Mouse (Mus musculus) lung, adult 2 months (tissue): ENCODE results near the gene Ahrr. TPM values are rescaled to one million over a fixed set of nuclear protein-coding genes. Genes with fewer than 3 reads are reported as not detected.

Experiments used
- DNase-seq: peaks from one replicate; pipeline ENCODE4 v3.0.0; 2022
- H3K4me1 ChIP-seq: fragments of 200-500 bp; 2 replicates; pipeline ENCODE4 v1.6.1; 2011; ENCODE audit warnings: low read length; ENCODE audit not compliant: control insufficient read depth, insufficient read depth
- H3K4me3 ChIP-seq: fragments of 200-500 bp; replicated peaks from 2 replicates; pipeline ENCODE3; 2011; ENCODE audit warnings: low read depth, mild to moderate bottlenecking, control low read depth, low read length; ENCODE audit errors: extremely low read depth
- CTCF ChIP-seq: fragments of 200-500 bp; IDR thresholded peaks from 2 replicates; pipeline ENCODE4 v1.5.1; 2011; ENCODE audit warnings: mild to moderate bottlenecking, low read length, control low read depth; ENCODE audit not compliant: insufficient read depth
- POLR2A ChIP-seq: fragments of 200-500 bp; IDR thresholded peaks from 2 replicates; pipeline ENCODE4 v1.6.1; 2011; ENCODE audit warnings: low read depth, mild to moderate bottlenecking, control low read depth, low read length, borderline replicate concordance; ENCODE audit errors: extremely low read depth
- WGBS: fragments of 180-500 bp; shearing (Covaris S2); methylation state at CpG from one replicate; pipeline ENCODE4 v1.1.7; 2018; 5-methylcytosine and 5-hydroxymethylcytosine counted together
- polyA plus RNA-seq: library from polyadenylated mRNA; depleted of rRNA; stranded (reverse); fragments of >200 nt; gene quantifications from 2 replicates; pipeline ENCODE4 v1.2.3, GENCODE M21; 2012; rRNA removed

Gene Ahrr
- 0.34 and 0.40 TPM in 2 replicates for polyA plus RNA-seq

DNA sequence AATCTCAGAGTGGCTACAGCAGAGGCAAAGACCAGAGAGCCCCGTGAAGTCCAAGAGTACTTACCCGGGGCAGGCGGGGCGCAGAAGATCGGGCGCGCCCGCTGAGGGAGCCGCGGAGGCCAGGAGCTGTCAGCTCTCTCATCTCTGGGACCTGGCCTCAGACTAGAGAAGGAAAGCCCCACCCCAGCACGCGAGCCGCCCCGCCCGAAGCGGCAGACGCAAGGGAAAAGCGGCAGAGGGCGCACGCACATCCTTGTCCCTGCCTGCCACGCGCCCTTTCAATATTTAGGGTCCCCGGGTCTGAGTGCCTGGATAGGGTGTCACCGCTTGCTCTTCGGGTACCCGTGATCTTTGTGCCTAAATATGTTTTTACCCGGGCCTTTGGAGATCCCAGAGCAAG lies at the start of gene Ahrr:
Gene Ahrr, minus strand, starts transcription at position 165 of the 400 bp plus-strand sequence.
- no peak within 1 kb of the TSS for H3K4me3 ChIP-seq
- under 1% methylated on average over 27 of the region's 27 CpGs for WGBS
- TF ChIP-seq POLR2A (no peak), CTCF (no peak)
- H3K4me1 ChIP-seq: no peaks in the 10 kb centered on the region
- peak; percentile 14 for DNase-seq

DNA sequence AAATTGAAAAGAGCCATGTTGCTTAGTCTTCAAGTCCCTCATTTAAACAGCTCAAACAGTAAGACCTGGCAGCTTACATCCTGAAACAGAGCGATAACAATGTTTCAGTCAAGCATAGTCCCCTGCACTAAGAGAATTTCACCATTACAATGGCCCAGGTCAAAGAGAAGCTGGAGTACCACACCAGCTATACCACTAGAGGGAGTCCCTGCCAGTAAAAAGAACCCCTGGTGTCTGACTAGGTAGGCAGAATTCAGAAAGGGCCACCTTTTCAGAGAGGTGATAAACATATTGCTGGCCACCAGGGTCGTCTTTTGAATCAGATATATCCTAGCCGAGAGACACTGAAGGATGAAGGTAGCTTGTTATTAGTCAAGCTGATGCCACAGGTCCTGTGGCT lies 48.9 kb upstream of the Ahrr start:
- WGBS: 48% methylated on average over 3 of the region's 3 CpGs
- Histone ChIP-seq H3K4me3 (no peak overlapping the region), H3K4me1 (no peaks in the 10 kb centered on the region)
- DNase-seq: no peak
- TF ChIP-seq CTCF: peak; percentile 10; the same call in 1 of the 2 replicates
- TF ChIP-seq POLR2A: no peak

DNA sequence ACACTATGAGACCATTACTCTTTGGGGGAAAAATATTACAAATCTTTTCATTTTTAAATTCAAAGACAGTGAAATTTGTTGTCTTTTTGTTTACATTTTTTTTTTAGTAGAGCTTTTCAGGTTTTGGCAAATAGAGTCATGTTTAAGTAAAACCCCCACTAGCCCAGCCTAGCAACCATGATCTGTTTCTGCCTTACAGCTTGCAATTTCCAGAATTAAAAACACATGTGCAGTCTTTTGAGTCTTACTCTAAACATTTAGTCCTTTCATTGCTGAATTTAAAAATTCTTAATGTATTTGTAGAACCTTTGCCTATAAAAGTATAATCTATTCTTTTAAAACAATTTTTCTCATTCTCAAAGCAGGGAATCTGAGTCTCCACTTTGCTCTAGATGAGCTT lies 37.2 kb upstream of the Ahrr start:
- Histone ChIP-seq H3K4me3 (no peak overlapping the region), H3K4me1 (no peaks in the 10 kb centered on the region)
- TF ChIP-seq CTCF (no peak), POLR2A (no peak)
- DNase-seq: no peak

DNA sequence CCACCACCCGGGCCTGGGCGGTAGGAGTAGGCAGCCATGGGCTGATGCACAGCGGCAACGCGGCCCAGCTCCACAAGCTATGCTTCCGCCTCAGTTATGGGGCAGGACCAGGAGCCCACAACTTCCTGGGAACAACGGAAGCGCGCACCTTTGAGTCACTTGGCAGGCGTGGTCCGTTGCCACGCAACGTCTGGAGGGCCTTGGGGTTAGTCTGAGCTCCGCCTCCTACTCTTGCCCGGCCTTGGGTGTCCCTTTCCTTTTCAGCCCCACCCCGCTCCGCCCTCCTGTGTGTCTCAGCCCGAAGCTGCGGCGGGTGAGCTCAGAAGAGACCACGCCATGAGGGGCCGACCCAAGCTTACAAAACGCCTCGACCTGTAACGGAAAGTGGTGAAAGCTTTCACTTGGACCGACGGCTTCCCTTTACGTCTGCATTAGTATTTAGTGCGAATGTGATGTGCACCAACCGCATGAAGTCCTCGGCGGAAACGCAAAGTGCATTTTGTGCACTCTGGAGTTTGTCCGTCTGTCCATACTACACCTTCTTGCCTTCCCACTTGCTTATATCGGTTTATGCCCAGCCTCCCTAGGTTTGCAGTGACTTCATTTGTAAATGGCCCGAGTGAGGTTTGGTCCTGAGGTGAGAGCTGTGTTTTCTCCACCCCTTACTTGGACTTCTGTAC lies 25.2 kb upstream of the Ahrr start, which contains the start of gene Pdcd6:
Gene Pdcd6, minus strand, starts transcription at position 411 of the 680 bp plus-strand sequence.
- Histone ChIP-seq H3K4me3 (peak within 1 kb of the TSS; percentile 68), H3K4me1 (no peaks in the 10 kb centered on the region)
- TF ChIP-seq CTCF (no peak), POLR2A (peak; percentile 76; the same call in 1 of the 2 replicates)
- WGBS: under 1% methylated on average over 36 of the region's 36 CpGs
- DNase-seq: peak; percentile 94

DNA sequence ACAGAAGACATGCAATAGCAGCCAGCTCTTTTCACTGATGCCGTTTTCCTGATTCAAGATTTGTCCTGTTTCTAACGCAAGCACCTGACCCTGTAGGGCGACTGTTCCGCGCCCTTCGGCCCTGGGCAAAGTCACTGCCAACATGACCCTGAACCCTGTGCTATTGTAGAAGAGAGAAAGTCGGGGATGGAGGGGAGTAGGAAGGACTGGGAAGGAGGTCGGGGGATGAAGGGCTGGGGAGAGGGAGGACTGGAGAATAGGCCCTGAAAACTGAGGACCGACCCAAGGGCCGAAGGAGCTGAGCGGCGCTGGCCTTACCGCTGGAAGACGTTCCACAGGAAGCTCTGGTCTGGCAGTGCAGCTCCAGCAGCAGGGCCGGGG lies 24.6 kb upstream of the Ahrr start:
- Histone ChIP-seq H3K4me3 (peak overlapping the region; percentile 68), H3K4me1 (no peaks in the 10 kb centered on the region)
- WGBS: 3% methylated on average over 15 of the region's 15 CpGs
- no peak for TF ChIP-seq CTCF
- TF ChIP-seq POLR2A: no peak
- no peak for DNase-seq

DNA sequence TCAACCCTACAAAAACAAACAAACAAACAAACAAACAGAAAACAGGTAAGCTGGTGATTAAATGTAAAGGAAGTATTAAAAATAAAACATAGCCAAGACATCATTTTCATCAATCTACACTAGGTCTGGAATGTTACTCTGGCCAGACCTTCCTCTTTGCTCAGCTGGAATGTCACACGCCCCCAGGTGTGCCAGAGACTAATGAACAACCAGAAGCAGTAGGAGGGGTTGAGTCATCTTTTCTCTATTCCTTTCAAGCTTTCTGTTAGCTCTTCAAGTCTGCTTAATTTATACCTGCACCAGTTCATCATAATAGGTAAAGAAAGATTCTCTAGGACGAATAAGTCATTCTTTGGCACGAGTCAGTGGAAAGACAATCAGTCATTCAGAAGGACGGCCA lies 24.3 kb upstream of the Ahrr start:
- Histone ChIP-seq H3K4me3 (peak overlapping the region; percentile 68), H3K4me1 (no peaks in the 10 kb centered on the region)
- WGBS: 16% methylated on average over 4 of the region's 4 CpGs
- no peak for TF ChIP-seq POLR2A
- TF ChIP-seq CTCF: no peak
- no peak for DNase-seq

DNA sequence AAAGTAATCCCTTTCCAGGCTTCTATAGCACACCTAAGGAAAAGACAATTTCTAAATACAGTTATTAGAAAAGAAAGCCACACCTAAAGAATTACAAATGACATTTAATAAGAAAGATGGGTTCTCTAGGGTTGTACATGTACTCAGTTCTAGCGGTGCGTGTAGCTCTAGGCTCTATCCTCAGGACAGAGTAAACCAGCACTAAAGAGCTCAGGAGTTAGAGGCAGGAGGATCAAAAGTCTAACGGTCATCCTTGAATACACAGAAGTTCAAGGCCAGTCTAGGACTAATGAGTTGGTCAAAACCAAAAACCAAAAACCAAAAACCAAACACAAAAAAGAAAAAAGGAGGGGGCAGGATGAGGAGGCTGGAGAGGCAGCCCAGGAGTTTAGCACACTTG lies 22.5 kb upstream of the Ahrr start:
- Histone ChIP-seq H3K4me3 (no peak overlapping the region), H3K4me1 (no peaks in the 10 kb centered on the region)
- DNase-seq: no peak
- 94% methylated on average over 3 of the region's 3 CpGs for WGBS
- no peak for TF ChIP-seq CTCF
- no peak for TF ChIP-seq POLR2A

DNA sequence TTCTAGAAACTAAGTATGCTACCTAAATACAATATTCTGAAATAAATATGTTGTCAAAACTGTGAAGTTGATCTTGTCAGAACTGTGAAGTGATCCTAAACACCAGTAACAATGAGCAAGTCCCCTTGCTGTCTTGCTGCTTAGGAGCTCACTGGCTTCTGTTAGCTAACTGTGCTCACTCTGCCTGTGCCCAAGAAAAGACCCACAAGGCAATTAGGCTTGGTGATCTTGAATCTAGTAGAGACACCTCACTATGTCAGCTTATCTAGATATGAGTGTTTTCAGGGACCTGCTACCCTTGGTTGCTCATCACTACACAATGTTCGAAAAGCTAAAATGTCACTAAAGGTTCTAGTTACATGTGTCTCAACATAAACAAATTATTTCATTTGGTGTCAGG lies 13.6 kb upstream of the Ahrr start:
- no peaks in the 10 kb centered on the region; the same call in 1 of the 2 replicates for H3K4me1 ChIP-seq
- TF ChIP-seq CTCF: no peak
- TF ChIP-seq POLR2A: no peak
- H3K4me3 ChIP-seq: no peak overlapping the region
- WGBS: 90% methylated on average over 1 of the region's 1 CpGs
- no peak for DNase-seq

DNA sequence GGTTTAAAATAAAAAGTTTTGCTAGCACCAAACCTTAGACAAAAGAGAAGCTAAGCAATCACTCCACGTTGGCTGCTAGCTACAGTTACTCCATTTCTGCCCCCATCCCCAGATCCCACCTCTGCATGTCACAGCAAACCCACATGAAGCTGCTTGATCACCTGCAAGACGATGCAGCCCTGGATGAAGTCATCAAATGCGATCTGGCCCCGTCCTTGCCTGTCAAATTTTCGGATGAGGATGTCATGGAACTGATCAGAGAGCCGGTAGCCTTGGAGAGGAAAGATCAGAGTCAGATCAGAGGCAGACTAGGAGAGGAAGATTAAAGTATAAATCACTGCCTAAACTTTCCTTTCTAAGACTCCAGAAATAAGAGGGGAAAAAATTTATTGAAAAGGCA lies 13.2 kb upstream of the Ahrr start:
- 88% methylated on average over 6 of the region's 6 CpGs for whole genome bisulfite sequencing
- TF ChIP-seq CTCF (no peak), POLR2A (no peak)
- DNase-seq: no peak
- Histone ChIP-seq H3K4me3 (no peak overlapping the region), H3K4me1 (no peaks in the 10 kb centered on the region; the same call in 1 of the 2 replicates)

DNA sequence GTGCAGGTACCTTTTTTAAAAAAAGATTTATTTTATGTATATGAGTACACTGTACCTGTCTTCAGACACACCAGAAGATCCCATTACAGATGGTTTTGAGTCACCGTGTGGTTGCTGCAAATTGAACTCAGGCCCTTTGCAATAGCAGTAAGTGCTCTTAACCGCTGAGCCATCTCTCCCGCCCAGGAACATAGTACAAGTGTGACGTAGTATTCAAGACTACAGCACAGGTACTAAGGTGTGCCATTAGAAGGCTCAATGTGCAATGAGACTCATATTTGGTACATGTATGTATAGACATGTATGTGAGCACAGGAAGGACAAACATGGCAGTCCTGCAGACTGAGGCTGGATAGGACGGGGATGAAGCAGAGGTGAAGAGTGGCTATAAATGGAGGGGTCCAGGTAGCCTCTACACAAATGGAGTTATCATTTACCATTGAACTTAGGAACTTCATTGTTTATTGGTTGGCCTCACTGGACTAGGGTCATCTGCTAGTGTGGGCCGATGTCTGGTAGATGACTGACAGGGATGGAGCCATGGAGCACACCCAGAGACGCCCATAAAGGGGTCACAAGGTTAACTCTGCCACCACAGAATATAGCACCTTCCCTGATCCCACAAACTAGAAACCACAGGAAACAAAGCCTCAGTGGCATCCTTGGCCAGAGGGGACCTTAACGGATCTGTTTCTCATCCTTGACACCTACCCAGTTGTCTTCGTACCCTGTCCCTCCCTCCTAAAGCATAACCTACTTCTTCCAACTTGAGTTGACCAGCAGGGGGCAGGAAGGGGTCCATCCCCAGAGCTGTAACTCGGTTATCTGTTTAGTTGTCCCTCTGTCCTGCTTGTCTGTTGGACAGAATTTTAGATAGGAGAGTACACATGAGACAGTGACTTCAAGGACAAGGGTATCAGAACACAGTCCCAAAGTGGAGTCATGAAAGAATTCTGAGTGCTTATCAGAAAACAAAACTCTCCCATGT lies 10.2 kb upstream of the Ahrr start:
- 79% methylated on average over 10 of the region's 10 CpGs for WGBS
- TF ChIP-seq POLR2A (no peak), CTCF (no peak)
- no peak overlapping the region for H3K4me3 ChIP-seq
- DNase-seq: no peak
- H3K4me1 ChIP-seq: no peaks in the 10 kb centered on the region
